Mouse (Mus musculus) urinary bladder, postnatal 14 days (tissue): ENCODE results near the gene Nrgn.
A peak's percentile ranks its signal among the peaks of the same experiment; 100 is the strongest.

ENCODE experiments used
- DNase-seq: peaks from one replicate; pipeline ENCODE4 v3.0.0; 2021; ENCODE audit warnings: low spot score

Nrgn gene

DNA sequence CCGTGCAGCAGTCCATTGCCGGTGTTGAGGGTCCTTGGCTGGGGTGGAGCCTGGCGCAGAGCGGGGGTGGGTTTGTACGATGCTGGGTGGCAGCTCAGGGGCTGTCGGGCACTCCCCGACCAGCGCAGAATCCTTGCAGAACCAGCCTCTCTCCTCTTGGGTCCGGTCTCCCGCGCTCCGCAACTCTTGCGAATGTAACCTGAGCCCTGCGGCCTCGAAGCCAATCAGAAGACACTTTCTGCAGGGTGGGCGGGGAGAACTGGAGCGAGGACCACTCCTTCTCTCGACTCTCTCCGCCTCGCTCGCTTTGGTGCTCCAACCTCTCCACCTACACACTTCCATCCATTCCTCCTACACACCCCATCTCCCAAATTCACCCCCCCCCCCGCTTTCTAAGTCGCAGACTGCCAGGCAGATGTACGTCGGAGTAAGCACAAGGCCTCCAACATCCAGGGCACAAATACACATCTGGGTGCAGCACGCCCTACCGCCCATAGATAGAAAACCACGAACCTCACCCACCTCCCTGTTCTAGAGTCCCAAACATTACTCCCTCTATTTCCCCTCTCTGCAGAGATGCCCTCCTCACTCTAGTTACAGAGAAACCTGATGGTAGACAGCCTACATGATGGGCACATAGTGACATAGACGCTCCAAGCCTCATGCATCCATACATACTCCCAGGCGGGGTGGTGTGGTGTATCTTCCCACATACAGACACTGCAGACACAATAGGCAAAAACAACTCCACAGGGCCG, at the start of gene Nrgn:
TSS of gene Nrgn (minus strand) at position 369 of the 758 bp plus-strand sequence.
- peak; percentile 88 for DNase-seq

DNA sequence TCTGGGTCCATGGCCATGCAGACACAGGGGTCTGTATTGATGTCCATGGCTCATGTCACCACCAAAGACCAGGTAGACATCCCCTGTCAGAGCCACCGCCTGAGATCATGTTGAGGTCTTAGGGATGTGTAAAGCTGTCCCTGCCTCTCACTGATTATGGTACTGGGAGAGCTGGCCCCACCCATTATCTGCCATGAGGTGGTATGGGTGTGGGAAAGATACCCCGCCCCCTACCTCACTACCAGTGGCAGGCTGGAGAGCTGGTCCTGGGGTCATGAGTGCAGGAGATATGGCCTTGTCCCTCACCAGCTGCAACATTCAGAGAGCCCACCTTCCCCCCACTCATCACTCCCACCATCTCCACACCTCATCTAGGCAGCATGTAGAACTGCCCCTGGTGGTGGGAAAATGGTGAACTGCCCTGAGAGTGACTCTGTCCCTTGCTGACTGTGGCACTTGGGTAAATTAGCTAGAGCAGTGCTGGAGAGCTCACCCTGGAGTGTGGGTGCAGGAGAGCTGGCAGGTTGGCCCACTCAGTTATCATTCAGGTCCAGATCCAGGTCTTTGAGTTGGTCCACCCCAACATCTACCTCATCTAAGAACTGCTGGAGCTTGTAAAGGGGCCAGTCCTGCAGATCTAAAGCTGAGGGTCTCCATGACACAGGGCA, 48.0 kb upstream of the Nrgn start:
- DNase-seq, result no peak

DNA sequence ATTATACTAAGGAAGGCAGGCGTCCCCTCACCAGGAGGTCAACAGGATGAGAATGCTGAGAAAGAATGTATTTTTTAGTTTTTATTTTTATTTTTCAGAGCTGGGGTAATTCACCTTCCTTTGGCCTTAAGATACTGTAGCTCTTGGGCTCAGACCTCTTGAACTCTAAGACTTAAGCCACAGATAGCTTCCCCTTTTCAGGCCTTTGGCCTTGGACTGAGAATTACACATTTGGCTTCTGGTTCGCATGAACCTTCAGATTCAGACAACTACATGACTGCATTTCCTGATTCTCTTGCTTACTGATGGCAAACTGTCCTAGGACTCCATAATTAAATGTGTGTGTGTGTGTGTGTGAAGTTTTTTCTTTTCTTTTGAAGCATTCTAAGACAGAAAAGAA, 45.9 kb upstream of the Nrgn start:
- DNase-seq, result no peak

DNA sequence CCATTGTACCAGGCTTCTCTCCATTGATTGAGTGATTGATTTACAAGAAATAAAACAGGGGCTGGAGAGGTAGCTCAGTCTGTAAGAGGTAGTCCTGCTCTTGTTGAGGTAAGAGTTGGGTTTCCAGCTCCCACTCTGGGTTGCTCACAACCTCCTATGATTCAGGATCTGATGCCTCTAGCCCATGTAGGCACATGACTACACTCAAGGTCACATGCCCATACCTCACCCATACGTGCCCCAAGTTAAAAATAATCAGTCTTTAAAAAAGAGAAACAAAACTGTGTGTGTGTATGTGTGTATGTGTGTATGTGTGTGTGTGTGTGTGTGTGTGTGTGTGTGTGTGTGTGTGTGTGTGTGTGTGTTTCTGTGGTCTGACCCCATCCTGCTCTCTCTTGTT, 42.9 kb upstream of the Nrgn start:
- no peak for DNase-seq

DNA sequence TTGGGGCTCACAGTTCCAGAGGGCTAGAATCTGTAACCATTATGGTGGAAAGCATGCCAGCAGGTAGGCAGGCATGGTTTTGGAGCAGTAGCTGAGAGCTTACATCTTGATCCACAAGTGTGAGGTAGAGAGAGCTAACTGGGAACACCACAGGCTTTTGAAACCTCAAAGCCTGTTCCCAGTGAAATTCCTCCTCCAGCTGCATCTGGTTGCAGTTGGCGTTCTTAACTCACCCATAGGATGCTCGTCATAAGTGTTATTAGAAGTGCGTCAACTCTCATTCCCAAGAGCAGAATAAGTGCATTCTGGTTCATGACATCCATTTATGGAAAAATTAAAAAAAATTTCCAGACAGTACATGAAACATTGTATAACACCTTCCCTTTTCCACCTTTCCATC, 41.0 kb upstream of the Nrgn start:
- DNase-seq, result no peak

DNA sequence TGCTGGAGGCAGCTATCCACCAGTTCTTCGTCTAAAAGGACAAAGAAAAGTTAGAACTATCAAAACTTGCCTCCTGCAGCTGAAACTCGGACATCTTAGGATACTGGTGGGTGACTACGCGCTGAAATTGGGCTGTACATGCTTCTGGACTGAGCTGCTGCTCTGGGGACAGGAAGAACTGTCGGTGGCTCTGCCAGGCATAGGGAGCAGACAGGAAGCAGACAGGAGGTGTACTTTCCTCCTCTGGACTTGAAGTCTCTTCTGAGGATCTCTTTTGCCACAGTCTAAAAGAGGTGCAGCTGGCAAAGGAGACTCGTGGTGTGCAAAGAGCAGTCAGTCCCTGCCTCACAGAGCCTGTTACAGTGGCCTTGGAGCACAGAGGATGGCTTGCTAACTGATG, 39.9 kb upstream of the Nrgn start:
- no peak for DNase-seq

DNA sequence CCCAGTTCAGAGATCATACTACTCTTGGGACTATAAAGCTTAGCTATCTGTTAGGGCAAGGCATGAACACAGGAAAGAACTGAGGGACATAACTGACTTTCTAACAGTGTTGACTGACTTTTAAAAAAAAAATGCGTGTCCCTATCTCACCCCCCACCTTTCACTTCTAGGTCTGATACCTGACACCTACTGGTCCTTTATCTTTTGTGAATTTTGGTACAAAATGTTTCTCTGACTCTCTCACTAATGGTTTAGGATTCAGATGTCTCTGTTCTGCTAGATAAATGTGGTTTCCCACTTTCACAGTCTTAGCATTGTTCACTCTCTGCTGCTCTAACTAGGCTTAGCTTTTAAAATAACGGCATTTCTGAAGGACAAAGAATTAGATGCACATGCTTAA, 39.3 kb upstream of the Nrgn start:
- no peak for DNase-seq

DNA sequence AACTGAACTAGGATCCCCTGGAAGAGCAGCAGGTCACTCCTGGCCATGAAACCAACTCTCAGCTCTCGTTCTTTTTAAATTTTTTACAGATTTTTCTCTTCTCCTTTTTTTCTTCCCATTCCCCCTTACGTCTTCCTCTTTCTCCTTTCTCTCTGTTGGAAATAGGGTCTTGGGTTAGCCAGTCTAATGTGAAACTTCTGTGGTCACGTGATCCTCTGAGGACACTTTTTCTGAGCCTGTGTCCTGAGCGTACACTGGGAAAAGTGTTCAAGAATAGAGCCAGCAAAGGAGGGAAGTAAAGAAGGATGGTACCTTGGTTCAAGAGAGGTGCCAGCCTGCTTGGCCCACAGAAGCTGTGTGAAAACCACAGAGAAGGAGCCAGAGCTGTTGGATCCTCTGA, 37.7 kb upstream of the Nrgn start:
- DNase-seq, result no peak

DNA sequence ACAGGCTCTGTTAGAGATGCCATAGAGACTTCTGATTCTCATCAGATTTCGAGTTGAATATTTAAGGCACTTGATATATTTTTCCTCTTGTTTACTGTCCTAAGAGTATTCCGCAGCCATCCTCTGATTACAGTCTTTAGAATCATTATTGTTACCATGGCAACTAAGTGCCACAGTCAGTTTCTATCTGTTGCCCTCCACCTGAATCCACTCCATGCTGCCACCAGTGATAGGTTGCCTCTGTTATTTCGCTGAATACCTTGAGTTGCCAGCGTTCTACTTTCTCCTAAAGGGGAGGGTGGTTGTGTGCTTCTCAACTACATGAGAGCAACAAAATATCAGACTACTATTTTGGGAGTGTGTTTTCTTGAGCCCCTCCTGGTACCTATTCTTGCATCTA, 34.0 kb upstream of the Nrgn start:
- no peak for DNase-seq

DNA sequence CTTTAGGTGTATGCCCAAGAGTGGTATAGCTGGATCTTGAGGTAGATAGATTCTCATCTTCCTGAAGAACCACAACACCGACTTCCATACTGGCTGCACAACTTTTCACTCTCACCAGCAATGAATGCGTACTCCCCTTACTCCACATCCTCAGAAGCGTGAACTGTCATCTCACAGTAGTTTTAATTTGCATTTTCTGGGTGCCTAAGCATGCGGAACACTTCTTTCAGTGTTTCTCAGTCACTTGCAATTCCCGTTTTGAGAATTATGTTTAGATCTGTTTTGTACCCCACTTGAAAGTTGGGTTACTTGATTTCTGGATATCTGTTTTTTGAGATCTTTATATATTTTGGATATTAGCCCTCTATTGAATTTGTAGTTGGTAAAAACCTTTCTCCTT, 30.9 kb upstream of the Nrgn start:
- no peak for DNase-seq

DNA sequence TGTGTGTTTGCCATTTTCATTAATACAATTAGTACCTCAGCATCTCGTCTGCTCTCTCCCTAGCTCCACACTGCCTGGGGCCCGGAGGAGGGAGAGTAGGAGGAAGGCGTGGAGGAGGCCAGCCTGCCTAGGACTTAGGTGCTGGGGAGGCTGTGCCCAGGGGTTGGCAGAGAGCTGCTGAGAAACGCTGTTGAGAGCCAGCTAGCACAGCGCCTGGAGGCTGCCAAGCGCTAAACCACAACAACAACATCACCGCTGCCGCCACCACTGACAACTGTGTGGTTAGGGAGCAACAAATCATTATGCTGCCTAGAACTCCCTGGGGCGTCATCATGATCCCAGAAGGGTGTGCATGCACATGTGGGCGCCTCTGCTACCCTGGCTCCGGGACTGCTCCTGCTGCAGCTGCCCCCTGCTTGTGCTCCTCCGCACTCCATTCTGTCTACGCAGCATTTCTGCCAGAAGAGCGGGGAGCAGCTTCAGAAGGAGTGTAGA, 23.8 kb upstream of the Nrgn start:
- DNase-seq, result no peak

DNA sequence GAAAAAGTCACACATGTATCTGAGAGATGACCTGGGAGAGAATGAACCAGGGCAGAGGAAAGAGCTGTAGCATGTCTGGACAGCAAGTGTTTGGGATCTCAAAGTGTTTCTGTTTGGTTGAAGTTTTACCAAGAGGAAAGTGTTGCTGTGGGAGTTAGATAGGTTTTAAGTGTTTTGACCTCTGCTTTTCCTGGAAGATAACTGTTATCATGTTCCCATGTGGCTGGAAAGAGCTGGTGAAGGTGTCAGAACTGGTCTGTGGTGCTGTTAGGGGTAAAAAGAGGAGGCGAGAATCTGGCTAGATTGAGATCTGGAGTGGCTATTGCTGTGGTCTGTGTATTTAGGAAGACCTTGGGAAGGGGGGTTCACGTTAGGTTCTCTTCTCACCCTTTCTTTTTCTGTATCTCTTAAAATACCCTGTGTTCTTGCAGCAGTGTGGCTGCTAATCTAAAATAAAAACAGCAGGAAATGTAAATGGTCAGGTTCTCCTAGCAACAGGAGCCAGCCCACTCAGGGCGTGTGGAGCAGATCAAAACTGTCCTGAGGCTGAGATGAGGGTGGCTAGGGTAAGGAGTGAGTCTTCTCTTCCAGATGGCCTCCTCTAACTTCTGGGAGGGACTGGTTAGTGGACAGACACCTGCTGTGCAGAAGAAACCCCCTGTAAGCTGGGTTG, 19.6 kb upstream of the Nrgn start:
- no peak for DNase-seq

DNA sequence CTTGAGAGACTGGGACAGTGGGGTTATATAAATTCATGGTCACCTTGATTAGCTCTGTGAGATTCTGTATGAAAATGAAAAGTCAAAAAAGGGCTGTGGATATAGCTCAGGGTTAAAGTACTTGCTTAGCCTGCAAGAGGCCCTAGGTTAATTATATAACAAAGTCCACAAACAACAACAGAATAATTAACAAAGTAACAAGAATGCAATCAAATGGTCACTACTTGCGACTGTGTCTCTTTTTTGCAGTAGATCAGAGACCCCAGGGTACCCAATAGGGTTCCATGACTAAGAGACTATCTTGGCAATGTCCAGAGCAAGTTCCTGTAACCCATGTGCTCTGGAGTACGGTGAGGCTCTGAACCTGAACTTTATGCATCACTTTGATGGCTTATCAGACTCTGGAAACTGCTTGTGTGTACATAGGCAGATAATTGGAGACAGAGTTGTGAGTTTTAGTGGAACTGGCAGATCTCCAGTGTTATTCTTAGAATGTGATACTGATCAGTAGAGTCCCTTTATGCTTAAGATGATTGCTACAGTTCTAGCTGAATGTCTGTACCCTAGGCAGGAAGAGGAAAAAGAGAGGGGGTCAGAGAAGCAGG, 16.6 kb upstream of the Nrgn start:
- DNase-seq, result no peak

DNA sequence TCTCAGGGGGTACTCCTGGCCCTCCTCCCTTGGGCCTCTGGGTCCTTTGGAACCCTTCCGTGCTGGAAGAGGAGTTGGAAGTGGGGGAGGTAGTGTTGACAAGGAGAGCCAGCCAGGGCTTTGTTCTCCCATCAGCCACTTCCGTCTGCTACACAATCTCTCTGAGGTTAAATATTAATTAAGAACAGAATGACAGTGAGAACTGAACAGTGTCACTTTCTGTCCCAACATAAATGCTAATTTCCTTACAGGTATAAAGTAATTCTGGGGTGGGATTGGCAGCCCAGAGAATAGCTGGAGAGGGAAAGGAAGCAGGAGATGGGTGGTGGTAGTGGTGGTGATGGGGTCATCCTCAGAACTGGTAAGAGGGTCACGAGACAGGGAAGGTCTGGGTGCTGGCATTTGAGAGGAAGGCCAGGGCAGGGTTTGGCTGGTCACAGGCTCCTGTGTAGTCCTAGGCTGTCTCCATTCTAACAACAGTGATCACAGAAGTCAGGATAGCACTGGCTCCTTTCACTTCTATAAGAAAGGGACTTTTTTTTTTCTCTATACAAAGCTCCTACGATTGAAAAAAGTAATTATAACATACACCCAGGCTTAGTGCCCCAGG, 16.0 kb upstream of the Nrgn start:
- no peak for DNase-seq

DNA sequence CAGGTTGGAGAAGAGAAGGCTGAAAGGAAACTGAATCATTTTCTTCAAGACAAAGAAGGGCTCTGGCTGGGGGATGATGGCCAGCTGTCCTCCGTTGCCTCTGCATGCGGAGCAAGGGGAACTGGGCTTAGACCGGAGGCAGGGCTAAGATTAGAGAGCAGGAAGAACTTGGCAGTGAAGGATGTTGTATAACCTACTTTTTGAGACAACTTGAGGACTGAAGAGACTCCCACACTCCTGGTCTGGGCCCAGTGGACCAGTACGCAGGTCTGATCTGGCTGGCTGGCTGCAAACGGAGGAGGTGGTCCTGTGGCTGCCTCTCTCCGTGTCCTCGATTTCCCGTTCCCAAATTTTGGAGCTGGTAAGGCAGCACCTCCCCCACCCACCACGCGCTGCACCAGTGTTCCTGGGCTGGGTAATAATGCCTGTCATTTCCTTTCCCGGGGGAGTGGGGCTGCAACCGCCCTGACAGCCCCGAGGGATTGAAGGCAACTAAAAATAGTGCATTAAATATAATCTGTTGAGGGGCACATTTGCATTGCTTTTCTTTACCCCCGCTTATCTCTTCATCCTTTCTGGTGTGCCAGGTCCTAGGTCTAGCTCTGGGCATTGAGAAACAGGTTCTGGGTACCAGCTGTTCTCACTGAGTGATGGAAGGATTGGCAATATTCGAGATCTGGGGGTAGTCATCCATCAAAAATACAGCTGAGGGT, 15.3 kb upstream of the Nrgn start:
- DNase-seq, result no peak

DNA sequence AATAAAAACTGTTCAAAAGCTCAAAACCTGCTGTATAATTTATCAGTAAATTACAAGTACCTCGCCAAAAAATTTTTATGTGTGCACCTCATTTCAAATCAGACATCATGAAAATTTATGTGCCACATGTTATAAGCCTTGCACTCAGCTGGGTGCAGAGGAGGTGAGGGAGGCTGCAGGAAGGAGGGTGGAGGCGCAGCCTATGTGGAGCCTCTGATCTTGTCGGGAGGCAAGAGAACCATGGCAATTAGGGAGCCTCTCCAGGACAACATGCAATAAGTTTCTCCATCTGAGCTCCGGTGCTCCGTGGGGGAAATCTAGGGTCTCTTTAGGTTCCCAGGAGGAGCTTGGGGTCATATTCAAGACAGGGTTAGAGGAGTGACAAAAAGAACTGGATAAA, 14.8 kb upstream of the Nrgn start:
- DNase-seq, result no peak

DNA sequence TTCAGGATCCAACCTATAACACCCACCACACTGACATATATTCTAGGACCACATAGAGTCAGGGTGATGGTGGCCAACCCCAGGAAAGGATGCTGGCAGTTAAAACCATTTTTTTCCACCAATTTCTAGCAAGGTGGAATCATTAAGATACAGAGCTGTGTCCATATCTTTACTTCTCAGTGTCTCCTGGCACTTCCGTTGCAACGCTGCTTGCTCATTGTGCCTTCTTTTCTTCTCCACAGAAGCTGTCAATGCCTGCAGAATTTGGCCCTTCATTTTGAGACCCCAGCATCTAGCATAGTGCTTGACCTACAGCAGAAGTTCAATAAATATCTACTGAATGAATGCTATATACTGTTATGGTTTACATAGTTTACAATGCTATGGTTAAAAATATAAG, 14.3 kb upstream of the Nrgn start:
- no peak for DNase-seq

DNA sequence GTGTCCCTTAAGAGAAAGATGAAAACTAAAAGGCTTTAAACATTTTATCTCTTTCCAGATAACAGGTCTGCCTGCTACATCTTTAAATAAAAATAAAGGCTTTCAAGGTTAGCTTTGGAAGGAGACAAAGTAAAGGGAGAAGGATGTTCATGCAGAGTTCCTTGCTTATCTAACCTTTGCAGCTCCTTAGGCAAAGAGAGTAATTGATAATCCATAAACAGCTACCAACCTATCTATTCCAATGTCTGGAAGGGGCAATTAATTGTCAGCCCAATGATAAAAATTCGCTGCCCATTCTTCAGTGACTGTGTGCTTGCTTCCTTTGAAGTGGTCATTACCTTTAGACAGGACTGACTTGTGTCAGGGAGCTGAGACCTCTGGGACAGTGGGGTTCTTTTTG, 11.1 kb upstream of the Nrgn start:
- DNase-seq, result no peak

DNA sequence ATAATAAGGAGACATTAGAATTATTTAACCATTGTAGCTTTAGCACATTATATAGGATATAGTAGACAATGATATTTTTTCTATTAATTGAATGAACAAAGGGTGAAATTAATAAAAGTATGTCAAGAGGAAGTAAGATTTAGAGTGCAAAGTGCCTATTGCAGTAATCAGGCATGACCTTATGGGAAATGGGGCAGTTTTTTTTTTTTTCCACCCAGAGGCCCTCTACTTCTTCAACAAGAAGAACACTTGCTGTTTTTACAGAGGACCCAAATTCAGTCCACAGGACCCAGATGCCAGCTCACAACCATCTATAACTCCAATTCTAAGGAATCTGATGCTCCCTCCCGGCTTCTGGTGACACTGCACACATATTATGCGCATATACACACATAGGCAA, 7.9 kb upstream of the Nrgn start:
- no peak for DNase-seq

DNA sequence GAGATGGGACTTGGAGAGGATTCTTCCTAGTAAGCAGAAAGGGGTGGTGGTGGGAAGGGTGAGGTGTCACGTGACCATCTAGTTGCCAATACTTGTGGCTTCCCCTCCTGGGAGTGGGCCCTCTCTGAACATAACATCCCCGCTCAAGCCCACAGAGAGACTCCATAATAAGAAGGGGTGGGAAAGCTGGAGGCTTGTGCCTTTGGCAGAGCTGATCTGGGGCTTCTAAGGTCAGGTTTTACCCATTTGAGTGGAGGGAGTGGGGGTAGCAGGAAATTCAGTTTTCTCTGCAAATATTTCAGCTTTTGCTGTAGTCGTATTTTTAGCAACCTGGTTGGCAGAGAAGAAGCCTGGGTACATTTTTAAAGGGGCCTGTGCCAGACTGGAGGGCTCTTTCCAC, 3.7 kb upstream of the Nrgn start:
- DNase-seq, result no peak

DNA sequence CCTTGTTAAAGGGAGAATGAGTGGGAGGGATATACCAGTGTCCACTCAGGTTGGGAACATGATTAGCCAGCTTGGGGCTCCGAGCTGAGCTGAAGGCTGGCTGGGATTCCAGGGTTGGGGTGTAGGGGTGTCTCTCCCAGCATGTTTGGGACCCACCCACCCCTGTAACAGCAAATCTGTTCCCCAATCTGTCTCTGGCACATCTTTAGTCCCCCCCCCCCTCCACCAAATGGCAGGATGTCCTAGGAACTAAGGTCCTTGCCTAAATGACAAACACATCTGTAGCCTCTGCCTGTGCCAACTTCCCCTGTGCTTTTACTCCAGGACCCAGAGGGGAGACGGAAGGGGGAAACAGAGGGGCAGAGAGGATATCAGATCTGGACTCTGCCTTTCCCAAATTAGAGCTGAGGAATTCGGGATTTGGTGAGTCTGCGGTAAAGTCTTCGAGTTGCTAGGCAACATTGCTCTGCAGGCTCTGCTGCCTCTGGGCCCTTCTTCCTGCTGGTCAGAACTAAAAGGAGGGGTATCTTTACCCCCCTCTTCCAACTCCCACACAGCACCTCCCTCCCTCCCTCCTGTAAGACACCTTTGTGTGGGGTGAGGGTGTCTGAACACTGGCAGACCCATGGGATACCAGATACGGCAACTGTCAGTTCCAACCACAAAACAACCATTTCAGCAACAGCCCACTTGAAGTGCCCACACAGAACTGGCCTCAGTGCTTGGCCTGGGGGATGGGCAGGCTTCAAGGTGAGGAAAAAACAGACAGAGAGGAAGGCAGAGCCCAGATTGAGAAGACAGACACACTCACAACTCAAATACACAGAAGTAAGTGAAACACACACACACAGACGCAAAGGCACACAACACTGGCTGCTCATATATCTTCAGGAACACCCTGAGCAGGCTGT, 2.4 kb upstream of the Nrgn start, which contains the start of gene Siae:
TSS of gene Siae (plus strand) at position 861 of the 911 bp plus-strand sequence.
- DNase-seq, result no peak
